Mouse (Mus musculus) T-cell, adult 2 months (primary cell): ENCODE data around the gene Aqp1.

Source experiments
- DNase-seq: peaks from one replicate; pipeline ENCODE4 v3.0.0; 2022; ENCODE audit warnings: low spot score

Gene Aqp1

GRCm38 (mm10) chr6:55332100-55332772, 4.0 kb upstream of the Aqp1 start:
- no peak for DNase-seq

GRCm38 (mm10) chr6:55332773-55333109, 3.5 kb upstream of the Aqp1 start:
- no peak for DNase-seq

GRCm38 (mm10) chr6:55337242-55337641, 1.0 kb downstream of the Aqp1 start:
- DNase-seq = no peak

GRCm38 (mm10) chr6:55338077-55338476, 1.8 kb downstream of the Aqp1 start:
- DNase-seq = no peak

- no peak for DNase-seq
These were observed 2.9 kb downstream of the Aqp1 start for GRCm38 (mm10) chr6:55338934-55339825.

- no peak for DNase-seq
These were observed 5.5 kb downstream of the Aqp1 start for GRCm38 (mm10) chr6:55341688-55342087.

GRCm38 (mm10) chr6:55342328-55342727, 6.1 kb downstream of the Aqp1 start:
- no peak for DNase-seq

GRCm38 (mm10) chr6:55343446-55343845, 7.2 kb downstream of the Aqp1 start:
- DNase-seq = no peak

GRCm38 (mm10) chr6:55344291-55345016, 8.2 kb downstream of the Aqp1 start:
- no peak for DNase-seq

- DNase-seq = no peak
These were observed 9.0 kb downstream of the Aqp1 start for GRCm38 (mm10) chr6:55345264-55345663.

GRCm38 (mm10) chr6:55346491-55346890, 10.3 kb downstream of the Aqp1 start:
- no peak for DNase-seq

- DNase-seq = no peak
These were observed 11.7 kb downstream of the Aqp1 start for GRCm38 (mm10) chr6:55347711-55348571.

GRCm38 (mm10) chr6:55349231-55349630, 13.0 kb downstream of the Aqp1 start:
- no peak for DNase-seq

GRCm38 (mm10) chr6:55350383-55350952, 14.2 kb downstream of the Aqp1 start:
- no peak for DNase-seq

GRCm38 (mm10) chr6:55351712-55352111, 15.5 kb downstream of the Aqp1 start:
- DNase-seq = no peak

- DNase-seq = no peak
These were observed 17.6 kb downstream of the Aqp1 start for GRCm38 (mm10) chr6:55353711-55354445.

- DNase-seq = no peak
These were observed 18.4 kb downstream of the Aqp1 start for GRCm38 (mm10) chr6:55354456-55355117.

- no peak for DNase-seq
These were observed 19.3 kb downstream of the Aqp1 start for GRCm38 (mm10) chr6:55355575-55355974.

GRCm38 (mm10) chr6:55356017-55356703, 19.9 kb downstream of the Aqp1 start:
- no peak for DNase-seq
